Mouse (Mus musculus) mesoderm, embryonic 11.5 days (tissue): ENCODE results near the gene Rab1b.

Experiments used
- DNase-seq: peaks from one replicate; pipeline ENCODE4 v3.0.0-alpha.2; 2012; ENCODE audit warnings: low read depth, low spot score

Rab1b gene

GRCm38 (mm10) chr19:5071545-5072369 is 35.1 kb downstream of the Rab1b start:
- DNase-seq = peak; percentile 96

GRCm38 (mm10) chr19:5071077-5071476 is 35.8 kb downstream of the Rab1b start:
- no peak for DNase-seq

DNA sequence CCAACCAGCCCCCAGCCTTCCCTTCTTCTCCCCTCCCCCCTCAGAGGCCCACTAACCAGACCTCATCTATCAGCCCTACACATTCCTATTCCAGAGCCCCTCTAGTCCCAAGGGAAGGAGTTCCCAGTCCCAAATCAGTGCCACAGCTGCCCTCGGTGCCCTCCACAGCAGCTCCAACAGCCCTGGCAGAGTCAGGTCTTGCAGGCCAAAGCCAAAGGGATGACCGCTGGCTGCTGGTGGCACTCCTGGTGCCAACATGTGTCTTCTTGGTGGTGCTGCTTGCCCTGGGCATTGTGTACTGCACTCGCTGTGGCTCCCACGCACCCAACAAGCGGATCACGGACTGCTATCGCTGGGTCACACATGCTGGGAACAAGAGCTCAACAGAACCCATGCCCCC is 36.9 kb downstream of the Rab1b start:
- DNase-seq = no peak

DNA sequence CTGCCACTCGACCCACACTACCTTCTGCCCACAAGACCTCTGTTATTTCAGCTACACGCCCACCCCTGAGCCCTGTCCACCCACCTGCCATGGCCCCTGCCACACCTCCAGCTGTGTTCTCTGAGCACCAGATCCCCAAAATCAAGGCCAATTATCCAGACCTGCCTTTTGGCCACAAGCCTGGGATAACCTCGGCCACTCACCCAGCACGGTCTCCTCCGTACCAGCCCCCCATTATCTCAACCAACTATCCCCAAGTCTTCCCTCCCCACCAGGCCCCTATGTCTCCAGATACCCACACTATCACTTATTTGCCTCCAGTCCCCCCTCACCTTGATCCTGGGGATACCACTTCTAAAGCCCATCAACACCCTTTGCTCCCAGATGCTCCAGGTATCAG is 37.4 kb downstream of the Rab1b start:
- DNase-seq = no peak

GRCm38 (mm10) chr19:5068570-5069234 is 38.2 kb downstream of the Rab1b start:
- no peak for DNase-seq

DNA sequence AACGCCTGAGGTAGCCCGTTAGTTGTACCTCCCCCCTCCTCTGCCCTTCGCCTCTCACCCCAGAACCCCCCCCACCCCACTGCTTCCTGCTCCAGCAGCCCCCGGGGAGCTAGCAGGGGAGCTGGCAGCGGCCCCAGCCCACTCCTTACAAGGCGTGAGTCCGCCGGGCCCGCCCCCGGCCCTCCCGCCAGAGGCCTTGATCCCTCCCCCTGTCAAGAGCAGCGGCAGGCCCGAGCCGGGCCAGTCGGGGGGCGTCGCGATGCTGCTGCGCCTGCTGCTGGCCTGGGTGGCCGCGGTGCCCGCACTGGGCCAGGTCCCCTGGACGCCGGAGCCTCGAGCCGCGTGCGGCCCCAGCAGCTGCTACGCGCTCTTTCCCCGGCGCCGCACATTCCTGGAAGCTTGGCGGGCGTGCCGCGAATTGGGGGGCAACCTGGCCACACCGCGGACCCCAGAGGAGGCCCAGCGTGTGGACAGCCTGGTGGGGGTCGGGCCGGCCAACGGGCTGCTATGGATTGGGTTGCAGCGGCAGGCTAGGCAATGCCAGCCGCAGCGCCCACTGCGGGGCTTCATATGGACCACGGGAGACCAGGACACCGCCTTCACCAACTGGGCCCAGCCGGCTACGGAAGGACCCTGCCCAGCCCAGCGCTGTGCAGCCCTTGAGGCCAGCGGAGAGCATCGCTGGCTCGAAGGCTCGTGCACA is 38.9 kb downstream of the Rab1b start, which contains the start of gene Cd248:
Cd248 (plus strand) TSS at position 212 of the 703 bp plus-strand sequence.
- peak; percentile 68 for DNase-seq

GRCm38 (mm10) chr19:5067040-5067799 is 39.7 kb downstream of the Rab1b start:
- DNase-seq = no peak

DNA sequence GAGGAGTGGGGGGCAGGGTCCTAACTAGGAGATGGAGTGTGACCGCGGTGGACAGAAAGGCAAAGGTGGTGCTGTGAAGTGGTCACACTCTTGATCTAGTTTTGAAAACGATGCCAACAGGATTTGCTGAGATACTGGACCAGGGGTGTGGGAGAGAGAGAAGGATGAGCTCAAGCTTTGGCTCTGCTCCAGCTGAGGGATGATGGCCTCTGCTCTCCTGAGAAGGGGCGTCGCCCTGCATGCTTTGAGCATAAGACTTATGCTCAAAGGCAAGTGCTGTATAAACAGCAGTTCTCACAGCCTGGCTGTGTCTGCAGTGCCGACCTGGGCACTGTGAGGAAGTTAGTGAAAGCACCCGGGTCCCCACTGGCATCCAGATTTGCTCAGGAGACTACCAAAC is 41.8 kb downstream of the Rab1b start:
- DNase-seq = no peak

DNA sequence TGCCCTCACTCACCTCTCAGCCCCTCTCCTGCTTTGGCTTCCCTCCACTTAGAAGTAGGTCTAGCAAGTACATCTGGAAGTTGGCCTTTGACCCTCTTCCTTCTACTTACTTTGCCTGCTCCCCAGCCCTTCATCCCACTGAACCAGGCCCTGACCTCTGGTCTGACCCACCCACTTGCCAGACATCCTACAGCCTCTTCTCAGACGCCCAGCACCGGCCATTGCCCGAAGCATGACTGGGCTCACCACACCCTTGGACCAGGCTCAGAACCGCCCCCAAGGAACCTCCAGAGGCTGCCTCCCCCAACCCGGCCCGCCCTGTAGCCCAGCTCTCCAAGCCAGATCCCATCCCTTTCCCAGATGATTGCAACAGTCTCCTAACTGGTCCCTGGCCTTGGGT is 44.4 kb downstream of the Rab1b start:
- DNase-seq = no peak

DNA sequence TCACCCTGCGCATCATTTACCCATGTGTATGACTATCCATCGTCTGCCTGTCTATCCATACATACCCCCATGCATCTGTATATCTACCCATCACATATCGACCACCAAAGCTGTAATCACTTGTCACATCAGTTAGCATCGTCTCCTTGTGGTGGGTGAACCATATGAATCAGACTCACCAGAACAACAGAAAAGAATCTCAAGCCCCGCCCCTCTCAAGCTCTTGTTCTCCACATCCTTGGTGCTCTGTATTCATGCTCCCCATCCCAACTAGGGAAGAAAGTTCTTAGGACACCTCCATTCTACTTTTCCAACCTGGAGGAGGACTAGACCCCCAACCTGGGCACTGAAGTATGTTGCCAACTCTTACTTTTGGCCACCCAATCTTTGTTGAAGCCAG is 44.8 kb downstream of the Rab1b start:
- no peak for DNase-seq

- DNase-seq = no peak
These were observed 46.2 kb downstream of the Rab1b start for GRCm38 (mm10) chr19:5060365-5061330.

- no peak for DNase-seq
These were observed 47.8 kb downstream of the Rab1b start for GRCm38 (mm10) chr19:5058801-5059771.

- DNase-seq = no peak
These were observed 48.7 kb downstream of the Rab1b start for GRCm38 (mm10) chr19:5057876-5058775.

DNA sequence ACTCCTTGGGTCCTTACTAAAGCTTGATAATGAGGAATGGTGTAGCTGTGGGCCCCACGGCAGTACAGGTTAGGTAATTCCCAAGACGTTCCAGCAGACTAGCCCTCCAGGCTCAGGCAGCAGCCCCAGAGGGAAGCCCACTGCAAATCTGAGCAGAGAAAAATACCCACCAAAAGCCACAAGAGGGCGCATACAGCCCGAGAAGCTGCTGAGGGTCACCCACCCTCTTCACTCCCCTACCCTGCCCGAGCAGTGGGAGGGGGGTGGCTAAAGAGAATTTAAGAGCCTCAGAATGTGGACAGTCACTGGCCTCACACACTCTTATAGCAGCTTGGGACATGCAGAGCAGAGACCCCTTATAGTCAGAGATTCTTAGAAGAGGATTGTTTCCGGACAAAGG is 50.6 kb downstream of the Rab1b start:
- peak; percentile 81 for DNase-seq

- no peak for DNase-seq
These were observed 53.0 kb downstream of the Rab1b start for GRCm38 (mm10) chr19:5053909-5054308.

DNA sequence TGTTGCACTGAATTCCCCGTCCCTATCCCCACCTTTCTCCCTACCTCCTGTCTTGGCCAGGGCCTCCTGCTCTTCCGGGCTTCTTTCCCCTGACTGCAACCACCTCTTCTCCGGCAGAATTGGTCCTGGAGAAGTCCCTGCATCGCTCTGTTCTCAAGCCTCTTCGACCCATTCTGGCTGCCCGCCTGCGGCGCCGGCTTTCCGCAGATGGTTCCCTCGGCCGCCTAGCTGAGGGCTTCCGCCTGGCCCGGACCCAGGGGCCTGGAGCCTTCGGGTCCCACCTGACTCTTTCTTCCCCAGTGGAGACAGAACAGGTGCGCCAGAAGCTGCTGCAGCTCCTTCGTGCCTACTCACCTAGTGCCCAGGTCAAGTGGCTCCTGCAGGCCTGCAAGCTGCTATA is 54.0 kb downstream of the Rab1b start:
- DNase-seq = no peak

- DNase-seq = no peak
These were observed 54.6 kb downstream of the Rab1b start for GRCm38 (mm10) chr19:5052166-5052822.

- DNase-seq = no peak
These were observed 55.4 kb downstream of the Rab1b start for GRCm38 (mm10) chr19:5051515-5051914.
